Mouse (Mus musculus) embryo, embryonic 10.5 days (tissue): ENCODE data around the gene Uba7.
A peak's percentile ranks its signal among the peaks of the same experiment; 100 is the strongest.

Experiments used
- DNase-seq: peaks from one replicate; pipeline ENCODE4 v3.0.0-alpha.2; 2015; ENCODE audit warnings: low spot score

Gene Uba7

GRCm38 (mm10) chr9:107975399-107976386, at the start of gene Uba7:
Gene Uba7, plus strand, starts transcription at chr9:107975505.
- peak; percentile 23 for DNase-seq

- DNase-seq: no peak
These were observed 48.3 kb upstream of the Uba7 start for GRCm38 (mm10) chr9:107926920-107927420.

GRCm38 (mm10) chr9:107927749-107928148, 47.6 kb upstream of the Uba7 start:
- no peak for DNase-seq

GRCm38 (mm10) chr9:107928169-107928568, 47.1 kb upstream of the Uba7 start, which contains the start of gene Actl11:
Gene Actl11, plus strand, starts transcription at chr9:107928469.
- no peak for DNase-seq

- DNase-seq: no peak
These were observed 43.1 kb upstream of the Uba7 start for GRCm38 (mm10) chr9:107932221-107932620.

- no peak for DNase-seq
These were observed 41.2 kb upstream of the Uba7 start for GRCm38 (mm10) chr9:107934146-107934545.

- no peak for DNase-seq
These were observed 39.9 kb upstream of the Uba7 start, which contains the start of gene Camkv for GRCm38 (mm10) chr9:107935374-107935773. Gene Camkv, plus strand, starts transcription at chr9:107935674.

- peak; percentile 67 for DNase-seq
These were observed 39.5 kb upstream of the Uba7 start for GRCm38 (mm10) chr9:107935790-107936214.

- DNase-seq: peak; percentile 53
These were observed 39.0 kb upstream of the Uba7 start for GRCm38 (mm10) chr9:107936215-107936822.

- no peak for DNase-seq
These were observed 38.5 kb upstream of the Uba7 start for GRCm38 (mm10) chr9:107936831-107937230.

GRCm38 (mm10) chr9:107947241-107948194, 27.8 kb upstream of the Uba7 start:
- no peak for DNase-seq

- no peak for DNase-seq
These were observed 26.0 kb upstream of the Uba7 start for GRCm38 (mm10) chr9:107949184-107949921.

GRCm38 (mm10) chr9:107949922-107950235, 25.4 kb upstream of the Uba7 start, which contains the start of gene Traip:
Gene Traip, plus strand, starts transcription at chr9:107950136.
- no peak for DNase-seq

- DNase-seq: peak; percentile 97
These were observed 24.6 kb upstream of the Uba7 start for GRCm38 (mm10) chr9:107950460-107951355.

GRCm38 (mm10) chr9:107955613-107956289, 19.6 kb upstream of the Uba7 start:
- DNase-seq: no peak

GRCm38 (mm10) chr9:107957141-107957540, 18.2 kb upstream of the Uba7 start:
- peak; percentile 22 for DNase-seq

- DNase-seq: no peak
These were observed 15.4 kb upstream of the Uba7 start for GRCm38 (mm10) chr9:107959896-107960295.

- DNase-seq: peak; percentile 17
These were observed 14.4 kb upstream of the Uba7 start for GRCm38 (mm10) chr9:107960928-107961327.

GRCm38 (mm10) chr9:107961351-107961762, 13.9 kb upstream of the Uba7 start:
- DNase-seq: no peak
